Mouse (Mus musculus) liver, adult 2 months (tissue): ENCODE measurements at regions not wholly inside any gene's neighbourhood (a gene's known extent, or its start where the extent isn't known, plus 50 kb on each side); places are given as distances from the start of the nearest gene placed in this dataset.

Experiments used
- DNase-seq: peaks from one replicate; pipeline ENCODE4 v3.0.0-alpha.2; 2011; ENCODE audit warnings: low read depth, low spot score; ENCODE audit errors: extremely low read depth
- H3K27ac ChIP-seq: fragments of 200-500 bp; replicated peaks from 2 replicates; pipeline ENCODE4 v1.5.1; 2012; ENCODE audit warnings: low read depth, mild to moderate bottlenecking, control low read depth, inconsistent platforms, low read length; ENCODE audit not compliant: insufficient read depth
- H3K27me3 ChIP-seq: fragments of 200-500 bp; 2 replicates; pipeline ENCODE4 v1.6.1; 2012; ENCODE audit warnings: mild to moderate bottlenecking, moderate library complexity, low read length, inconsistent platforms; ENCODE audit not compliant: control insufficient read depth, insufficient read depth
- H3K36me3 ChIP-seq: fragments of 200-500 bp; 2 replicates; pipeline ENCODE4 v1.6.1; 2012; ENCODE audit warnings: low read length, inconsistent platforms; ENCODE audit not compliant: control insufficient read depth, insufficient read depth
- H3K4me1 ChIP-seq: fragments of 200-500 bp; 2 replicates; pipeline ENCODE4 v1.6.1; 2011; ENCODE audit warnings: low read length; ENCODE audit not compliant: control insufficient read depth, insufficient read depth
- H3K4me3 ChIP-seq: fragments of 200-500 bp; 2 replicates; pipeline ENCODE4 v1.5.1; 2011; ENCODE audit warnings: low read depth, mild to moderate bottlenecking, control low read depth, low read length, moderate library complexity; ENCODE audit not compliant: insufficient read depth
- H3K79me2 ChIP-seq: fragments of 200-500 bp; 2 replicates; pipeline ENCODE4 v1.6.1; 2012; ENCODE audit warnings: inconsistent platforms, mild to moderate bottlenecking, low read length, moderate library complexity; ENCODE audit not compliant: control insufficient read depth, insufficient read depth
- H3K9ac ChIP-seq: fragments of 200-500 bp; 2 replicates; pipeline ENCODE4 v1.6.1; 2012; ENCODE audit warnings: low read depth, mild to moderate bottlenecking, control low read depth, inconsistent platforms, low read length
- CTCF ChIP-seq: fragments of 200-500 bp; IDR thresholded peaks from 2 replicates; pipeline ENCODE4 v1.5.1; 2011; ENCODE audit warnings: low read depth, low read length, control low read depth
- POLR2A ChIP-seq: fragments of 200-500 bp; IDR thresholded peaks from 2 replicates; pipeline ENCODE4 v1.6.1; 2011; ENCODE audit warnings: low read length, control low read depth; ENCODE audit not compliant: insufficient read depth; ENCODE audit errors: extremely low read depth
- WGBS: fragments of 180-500 bp; shearing (Covaris S2); methylation state at CpG from one replicate; pipeline ENCODE4 v1.1.7; 2018; 5-methylcytosine and 5-hydroxymethylcytosine counted together

DNA sequence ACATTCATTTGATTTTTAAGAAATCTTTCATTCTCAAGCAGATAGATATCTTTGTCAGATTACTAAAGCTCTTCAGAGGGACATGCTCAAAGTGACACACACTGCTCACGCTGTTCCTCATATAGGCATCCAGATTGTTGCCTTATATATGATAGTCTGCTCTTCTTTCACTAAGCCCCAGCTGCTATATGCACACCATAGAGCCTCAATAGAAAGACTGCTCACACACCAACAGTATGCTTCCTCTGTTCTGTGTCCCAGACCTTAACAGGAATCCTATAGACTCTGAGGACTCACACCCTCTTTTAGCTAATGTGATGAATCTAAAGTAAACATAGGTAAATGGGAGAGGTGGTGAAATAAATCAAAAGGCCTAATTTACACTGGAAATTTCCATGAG is 561.8 kb downstream of the Smarca1 start:
- 92% methylated on average over 1 of the region's 1 CpGs for WGBS
- Histone ChIP-seq H3K4me1 (no peaks in the 10 kb centered on the region), H3K79me2 (no peaks in the 10 kb centered on the region), H3K4me3 (no peak overlapping the region), H3K9ac (no peak overlapping the region), H3K36me3 (no peaks in the 10 kb centered on the region), H3K27me3 (no peaks in the 10 kb centered on the region), H3K27ac (no peak overlapping the region)
- TF ChIP-seq POLR2A, result no peak
- TF ChIP-seq CTCF, result no peak
- DNase-seq, result no peak

DNA sequence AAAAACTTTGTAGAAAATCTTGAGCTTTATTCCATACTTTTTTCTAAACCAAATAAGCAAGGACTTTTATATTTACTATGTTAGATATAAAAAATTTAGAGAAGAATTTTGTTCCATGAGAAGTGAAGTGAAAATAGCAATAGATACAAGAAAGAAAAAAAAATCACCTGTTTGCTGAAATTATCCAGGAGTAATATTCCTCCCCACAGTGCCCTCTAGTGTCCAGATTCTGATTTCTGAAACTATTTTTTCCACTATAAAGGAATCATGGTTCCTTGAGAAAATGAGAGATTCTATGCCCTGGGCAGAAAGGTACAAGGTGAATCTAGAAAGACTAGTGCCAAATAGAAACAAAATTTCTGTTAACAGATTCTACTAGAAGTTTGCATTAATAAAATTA is 564.0 kb downstream of the Smarca1 start:
- Histone ChIP-seq H3K27me3 (no peaks in the 10 kb centered on the region), H3K4me3 (no peak overlapping the region), H3K36me3 (no peaks in the 10 kb centered on the region), H3K79me2 (no peaks in the 10 kb centered on the region), H3K9ac (no peak overlapping the region), H3K27ac (no peak overlapping the region), H3K4me1 (no peaks in the 10 kb centered on the region)
- DNase-seq, result peak; percentile 1
- TF ChIP-seq CTCF, result no peak
- TF ChIP-seq POLR2A, result no peak

- no peak overlapping the region for H3K4me3 ChIP-seq
- H3K27me3 ChIP-seq, result no peaks in the 10 kb centered on the region
- no peaks in the 10 kb centered on the region for H3K79me2 ChIP-seq
- TF ChIP-seq POLR2A, result no peak
- no peak for TF ChIP-seq CTCF
- no peak overlapping the region for H3K27ac ChIP-seq
- DNase-seq, result no peak
- H3K36me3 ChIP-seq, result no peaks in the 10 kb centered on the region
- 59% methylated on average over 3 of the region's 3 CpGs for WGBS
- no peaks in the 10 kb centered on the region for H3K4me1 ChIP-seq
- H3K9ac ChIP-seq, result no peak overlapping the region
Measured at GRCm38 (mm10) chrX:47315810-47316209, 577.0 kb downstream of the Smarca1 start.

GRCm38 (mm10) chrX:47307140-47307539 is 585.6 kb downstream of the Smarca1 start:
- H3K4me3 ChIP-seq, result no peak overlapping the region
- TF ChIP-seq POLR2A (no peak), CTCF (no peak)
- H3K9ac ChIP-seq, result no peak overlapping the region
- WGBS, result 73% methylated on average over 2 of the region's 2 CpGs
- no peaks in the 10 kb centered on the region for H3K79me2 ChIP-seq
- no peak for DNase-seq
- H3K27ac ChIP-seq, result no peak overlapping the region
- no peaks in the 10 kb centered on the region for H3K27me3 ChIP-seq
- no peaks in the 10 kb centered on the region for H3K36me3 ChIP-seq
- no peaks in the 10 kb centered on the region for H3K4me1 ChIP-seq

GRCm38 (mm10) chrX:47303547-47303946 is 589.2 kb downstream of the Smarca1 start:
- WGBS, result 18% methylated on average over 2 of the region's 2 CpGs
- H3K79me2 ChIP-seq, result no peaks in the 10 kb centered on the region
- DNase-seq, result no peak

GRCm38 (mm10) chrX:47292548-47293147 is 600.1 kb downstream of the Smarca1 start:
- no peak for DNase-seq
- H3K4me3 ChIP-seq, result no peak overlapping the region
- no peaks in the 10 kb centered on the region for H3K27me3 ChIP-seq
- no peak; the same call in 1 of the 2 replicates for TF ChIP-seq CTCF
- no peak for TF ChIP-seq POLR2A
- H3K36me3 ChIP-seq, result no peaks in the 10 kb centered on the region
- no peak overlapping the region for H3K9ac ChIP-seq
- no peaks in the 10 kb centered on the region for H3K79me2 ChIP-seq
- no peaks in the 10 kb centered on the region for H3K4me1 ChIP-seq
- no peak overlapping the region for H3K27ac ChIP-seq

More at GRCm38 (mm10) chrX:47303547-47303946, 589.2 kb downstream of the Smarca1 start:
- Histone ChIP-seq H3K27ac (no peak overlapping the region), H3K27me3 (no peaks in the 10 kb centered on the region), H3K4me3 (no peak overlapping the region), H3K36me3 (no peaks in the 10 kb centered on the region), H3K9ac (no peak overlapping the region), H3K4me1 (no peaks in the 10 kb centered on the region)
- TF ChIP-seq CTCF (no peak), POLR2A (no peak)
